Mouse (Mus musculus) forebrain, postnatal 0 days (tissue): ENCODE data around the gene Nkain2. TPM values are rescaled to one million over a fixed set of nuclear protein-coding genes. Genes with fewer than 3 reads are reported as not detected.

Experiments used
- ATAC-seq: fragments of 200-750 bp; cut with Nextera tagmentation; 2 replicates; pipeline ENCODE4 v1.8.0; 2017; ENCODE audit warnings: mild to moderate bottlenecking, moderate library complexity
- DNase-seq: peaks from one replicate; pipeline ENCODE4 v3.0.0-alpha.2; 2015
- H3K27ac ChIP-seq: fragments of 300-500 bp; sonication (generic); 2 replicates; pipeline ENCODE4 v1.5.1; 2014; ENCODE audit warnings: low read depth, mild to moderate bottlenecking, antibody characterized with exemption, low read length, moderate library complexity, mixed read lengths
- H3K27me3 ChIP-seq: fragments of 300-500 bp; sonication (generic); 2 replicates; pipeline ENCODE4 v1.6.1; 2014; ENCODE audit warnings: mild to moderate bottlenecking, low read length, mixed read lengths; ENCODE audit not compliant: insufficient read depth
- H3K36me3 ChIP-seq: fragments of 300-500 bp; sonication (generic); 2 replicates; pipeline ENCODE4 v1.6.1; 2014; ENCODE audit warnings: mild to moderate bottlenecking, moderate library complexity; ENCODE audit not compliant: insufficient read depth
- H3K4me1 ChIP-seq: fragments of 300-500 bp; sonication (generic); 2 replicates; pipeline ENCODE4 v1.6.1; 2014; ENCODE audit warnings: antibody characterized with exemption; ENCODE audit not compliant: insufficient read depth
- H3K4me2 ChIP-seq: fragments of 300-500 bp; sonication (generic); 2 replicates; pipeline ENCODE4 v1.6.1; 2014; ENCODE audit warnings: low read depth, mild to moderate bottlenecking, moderate library complexity
- H3K4me3 ChIP-seq: fragments of 300-500 bp; sonication (generic); 2 replicates; pipeline ENCODE4 v1.5.1; 2014; ENCODE audit warnings: low read depth, low read length, mixed read lengths
- H3K9ac ChIP-seq: fragments of 300-500 bp; sonication (generic); 2 replicates; pipeline ENCODE4 v1.6.1; 2014; ENCODE audit warnings: mild to moderate bottlenecking
- H3K9me3 ChIP-seq: fragments of 300-500 bp; sonication (generic); 2 replicates; pipeline ENCODE4 v1.6.1; 2016; ENCODE audit warnings: low read length
- CTCF ChIP-seq: sonication (generic); IDR thresholded peaks from 2 replicates; pipeline ENCODE4 v1.5.1; 2016; ENCODE audit warnings: antibody characterized with exemption, control low read depth, low read depth
- WGBS: fragments of 180-500 bp; shearing (Covaris S2); extraction: QIAGEN DNeasy Blood & Tissue Kit; methylation state at CpG from one replicate; pipeline ENCODE4 v1.1.7; 2014; 5-methylcytosine and 5-hydroxymethylcytosine counted together
- polyA plus RNA-seq: library from polyadenylated mRNA; unstranded; fragments of >200 nt; fragmentation: Nextera tagmentation; extraction: Ambion mirVana; gene quantifications from 2 replicates; pipeline ENCODE4 v1.2.1, GENCODE M21; 2015
- total RNA-seq: library from RNA; depleted of rRNA; stranded (reverse); fragments of >200 nt; gene quantifications from 2 replicates; pipeline ENCODE4 v1.2.3, GENCODE M21; 2014

The Nkain2 gene
- total and polyA plus RNA-seq, 2 experiments from 2014 or later = 24.7 to 90.1 TPM

GRCm38 (mm10) chr10:32577276-32577580, 313.0 kb downstream of the Nkain2 start:
- H3K4me1 ChIP-seq = no peaks in the 10 kb centered on the region
- no peak overlapping the region for H3K4me3 ChIP-seq
- no peaks in the 10 kb centered on the region for H3K9me3 ChIP-seq
- no peak for TF ChIP-seq CTCF
- peak overlapping the region; percentile 55 for H3K27ac ChIP-seq
- H3K9ac ChIP-seq = no peak overlapping the region
- peak; percentile 48 for DNase-seq
- peak; percentile 83 for ATAC-seq
- WGBS = 17% methylated on average over 3 of the region's 3 CpGs
- H3K4me2 ChIP-seq = no peak overlapping the region
- H3K27me3 ChIP-seq = no peaks in the 10 kb centered on the region
- no peaks in the 10 kb centered on the region for H3K36me3 ChIP-seq

GRCm38 (mm10) chr10:32576559-32577275, 313.5 kb downstream of the Nkain2 start:
- Histone ChIP-seq H3K4me2 (no peak overlapping the region), H3K4me1 (no peaks in the 10 kb centered on the region), H3K9me3 (no peaks in the 10 kb centered on the region), H3K27me3 (no peaks in the 10 kb centered on the region), H3K4me3 (no peak overlapping the region), H3K9ac (no peak overlapping the region), H3K36me3 (no peaks in the 10 kb centered on the region), H3K27ac (peak overlapping the region; percentile 55)
- TF ChIP-seq CTCF = no peak
- ATAC-seq = peak; percentile 78
- 11% methylated on average over 2 of the region's 2 CpGs for WGBS
- peak; percentile 20 for DNase-seq

GRCm38 (mm10) chr10:32557673-32558072, 332.6 kb downstream of the Nkain2 start:
- Histone ChIP-seq H3K4me3 (no peak overlapping the region), H3K27ac (no peak overlapping the region), H3K9ac (no peak overlapping the region), H3K9me3 (no peaks in the 10 kb centered on the region), H3K36me3 (no peaks in the 10 kb centered on the region), H3K4me1 (no peaks in the 10 kb centered on the region), H3K27me3 (no peaks in the 10 kb centered on the region), H3K4me2 (no peak overlapping the region)
- whole genome bisulfite sequencing = 75% methylated on average over 3 of the region's 3 CpGs
- DNase-seq (no peak), ATAC-seq (no peak)
- TF ChIP-seq CTCF = no peak

GRCm38 (mm10) chr10:32536057-32536456, 354.2 kb downstream of the Nkain2 start:
- Histone ChIP-seq H3K9ac (no peak overlapping the region), H3K4me3 (no peak overlapping the region), H3K4me1 (no peaks in the 10 kb centered on the region), H3K27ac (no peak overlapping the region), H3K4me2 (no peak overlapping the region), H3K36me3 (no peaks in the 10 kb centered on the region), H3K9me3 (no peaks in the 10 kb centered on the region), H3K27me3 (no peaks in the 10 kb centered on the region)
- ATAC-seq = no peak
- no peak for DNase-seq
- no peak for TF ChIP-seq CTCF
- 21% methylated on average over 1 of the region's 1 CpGs for WGBS

- TF ChIP-seq CTCF = no peak
Measured at GRCm38 (mm10) chr10:32510821-32511220, 379.4 kb downstream of the Nkain2 start.

GRCm38 (mm10) chr10:32494591-32495182, 395.6 kb downstream of the Nkain2 start:
- H3K9me3 ChIP-seq = no peaks in the 10 kb centered on the region
- DNase-seq (no peak), ATAC-seq (no peak)
- H3K4me3 ChIP-seq = no peak overlapping the region
- no peaks in the 10 kb centered on the region for H3K4me1 ChIP-seq
- WGBS = 75% methylated on average over 1 of the region's 1 CpGs
- TF ChIP-seq CTCF = no peak
- H3K4me2 ChIP-seq = no peak overlapping the region
- H3K36me3 ChIP-seq = no peaks in the 10 kb centered on the region
- H3K9ac ChIP-seq = no peak overlapping the region
- no peaks in the 10 kb centered on the region for H3K27me3 ChIP-seq
- H3K27ac ChIP-seq = no peak overlapping the region

More at GRCm38 (mm10) chr10:32510821-32511220, 379.4 kb downstream of the Nkain2 start:
- Histone ChIP-seq H3K27ac (no peak overlapping the region), H3K36me3 (no peaks in the 10 kb centered on the region), H3K4me2 (no peak overlapping the region), H3K27me3 (no peaks in the 10 kb centered on the region), H3K4me1 (no peaks in the 10 kb centered on the region), H3K9me3 (no peaks in the 10 kb centered on the region), H3K9ac (no peak overlapping the region), H3K4me3 (no peak overlapping the region)
- DNase-seq (no peak), ATAC-seq (no peak)
- 90% methylated on average over 1 of the region's 1 CpGs for WGBS

- 73% methylated on average over 1 of the region's 1 CpGs for WGBS
Measured at GRCm38 (mm10) chr10:32493600-32493999, 396.7 kb downstream of the Nkain2 start.

More at GRCm38 (mm10) chr10:32493600-32493999, 396.7 kb downstream of the Nkain2 start:
- no peaks in the 10 kb centered on the region for H3K36me3 ChIP-seq
- no peak overlapping the region for H3K9ac ChIP-seq
- H3K4me1 ChIP-seq = no peaks in the 10 kb centered on the region
- H3K27ac ChIP-seq = no peak overlapping the region
- H3K9me3 ChIP-seq = no peaks in the 10 kb centered on the region
- H3K4me3 ChIP-seq = no peak overlapping the region
- H3K4me2 ChIP-seq = no peak overlapping the region
- no peak for ATAC-seq
- no peak for DNase-seq
- H3K27me3 ChIP-seq = no peaks in the 10 kb centered on the region
- TF ChIP-seq CTCF = no peak
